Mouse (Mus musculus): ENCODE measurements around the gene Dmd.

- TF ChIP-seq POLR2A (IDR thresholded peaks at IDR 0.05; ENCODE audit: borderline replicate concordance, extremely low read depth, low read depth, low read length) (no peak), CTCF (IDR thresholded peaks at IDR 0.05; ENCODE audit: insufficient read depth, low read length) (no peak)
Observed at GRCm38 (mm10) chrX:84960972-84961371, 2012.3 kb downstream of the Dmd start.
